Mouse (Mus musculus): ENCODE measurements around the gene H2-Eb1.

- TF ChIP-seq POLR2A (IDR thresholded peaks at IDR 0.05; ENCODE audit: low read depth, low read length) = no peak
- TF ChIP-seq CTCF (conservative IDR thresholded peaks at IDR 0.05; ENCODE audit: insufficient read depth, insufficient read length, low read depth, low read length) = no peak
Observed at GRCm38 (mm10) chr17:34307216-34307615, 1.5 kb downstream of the H2-Eb1 start.

Data from kidney, adult 2 months (tissue).